Mouse (Mus musculus) small intestine, adult 2 months (tissue): ENCODE measurements around the gene Bard1.

Experiments used
- CTCF ChIP-seq: fragments of 200-500 bp; IDR thresholded peaks from 2 replicates; pipeline ENCODE4 v1.5.1; 2012; ENCODE audit warnings: low read depth, mild to moderate bottlenecking, control low read depth, inconsistent platforms, low read length, moderate library complexity, mixed read lengths; ENCODE audit not compliant: insufficient replicate concordance, insufficient read length; ENCODE audit errors: extremely low read depth
- POLR2A ChIP-seq: fragments of 200-500 bp; IDR thresholded peaks from 2 replicates; pipeline ENCODE4 v1.6.1; 2012; ENCODE audit warnings: low read depth, mild to moderate bottlenecking, control low read depth, inconsistent platforms, low read length, moderate library complexity

- no peak for TF ChIP-seq CTCF
- TF ChIP-seq POLR2A = no peak
Measured at GRCm38 (mm10) chr1:71118511-71118910, 15.6 kb upstream of the Bard1 start.
